Mouse (Mus musculus): ENCODE data around the gene Catsperg2.
A peak's percentile ranks its signal among the peaks of the same experiment; 100 is the strongest.
"Not testable (repeated sequence)": the region's sequence is repeated elsewhere in the genome, so short reads cannot be mapped to it uniquely, and the experiment has no call there.

The Catsperg2 gene

GRCm38 (mm10) chr7:29726860-29727259 lies at the start of gene Catsperg2:
Gene Catsperg2 (minus strand): TSS chr7:29727032.
- DNase-seq (ENCODE audit: low spot score): not testable (repeated sequence)

DNA sequence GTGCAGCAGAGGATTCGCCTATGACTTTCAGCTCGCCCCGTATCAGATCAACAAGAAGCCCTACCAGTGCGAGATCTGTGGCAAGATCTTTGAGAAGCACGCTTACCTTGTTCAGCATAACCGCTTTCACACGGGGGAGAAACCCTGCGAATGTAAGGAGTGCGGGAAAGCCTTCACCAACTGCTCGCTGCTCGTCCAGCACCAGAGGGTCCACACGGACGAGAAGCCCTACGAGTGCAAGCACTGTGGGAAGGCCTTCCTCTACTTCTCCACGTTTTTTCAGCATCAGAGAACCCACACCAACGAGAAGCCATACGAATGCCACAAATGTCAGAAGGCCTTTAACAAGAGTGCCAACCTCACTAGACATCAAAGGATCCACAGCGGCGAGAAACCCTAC lies 49.7 kb upstream of the Catsperg2 start:
- no peak for DNase-seq (ENCODE audit: low spot score)

GRCm38 (mm10) chr7:29774371-29774770 lies 47.5 kb upstream of the Catsperg2 start:
- DNase-seq (ENCODE audit: low spot score): no peak

- no peak for DNase-seq (ENCODE audit: low spot score)
Measured at GRCm38 (mm10) chr7:29773503-29773902, 46.7 kb upstream of the Catsperg2 start.

- DNase-seq (ENCODE audit: low spot score): no peak
Measured at GRCm38 (mm10) chr7:29768980-29769379, 42.1 kb upstream of the Catsperg2 start.

DNA sequence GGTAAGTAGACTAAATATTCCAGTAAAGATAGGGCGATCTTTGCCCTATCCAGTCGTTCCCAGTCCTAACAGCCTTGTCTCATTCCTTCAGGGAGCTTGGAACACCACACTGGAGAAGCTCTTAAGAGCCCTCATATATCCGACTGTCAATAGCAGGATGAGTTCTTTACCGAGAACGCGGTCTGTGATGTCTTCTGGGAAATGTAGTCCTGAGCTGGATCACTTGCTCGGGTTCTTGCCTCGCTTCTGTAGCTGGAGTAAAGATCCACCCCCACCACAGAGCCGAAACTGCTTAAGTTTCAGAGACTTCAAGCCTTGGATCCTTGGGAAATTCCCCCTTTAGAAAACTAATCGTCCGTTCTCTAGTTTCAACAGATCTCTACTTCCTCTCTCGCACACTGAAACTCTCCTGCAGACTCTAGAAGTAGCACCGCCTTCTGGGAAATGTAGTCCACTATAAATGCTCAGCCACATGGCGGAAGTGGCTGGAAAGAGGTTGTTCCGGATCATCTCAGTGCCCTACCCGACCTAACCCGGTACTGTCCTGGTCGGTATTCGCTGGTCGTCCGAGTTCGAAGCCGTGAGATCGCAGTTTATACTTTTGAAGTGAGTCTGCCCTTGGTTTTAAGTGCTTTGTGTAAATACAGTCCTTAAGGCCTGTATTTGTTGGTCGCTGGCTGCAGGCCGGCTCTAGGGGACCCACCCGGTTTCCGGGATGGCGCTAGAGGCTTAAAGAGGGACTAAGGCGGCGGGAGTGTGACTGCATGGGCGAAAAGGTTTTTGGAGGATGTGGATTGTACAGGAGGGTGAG lies 41.5 kb upstream of the Catsperg2 start, which contains the start of gene Zfp84:
Gene Zfp84, plus strand, starts transcription at position 463 of the 811 bp plus-strand sequence.
- peak; percentile 76 for DNase-seq (ENCODE audit: low spot score)

GRCm38 (mm10) chr7:29767058-29767686 lies 40.3 kb upstream of the Catsperg2 start:
- peak; percentile 45 for DNase-seq (ENCODE audit: low spot score)

DNA sequence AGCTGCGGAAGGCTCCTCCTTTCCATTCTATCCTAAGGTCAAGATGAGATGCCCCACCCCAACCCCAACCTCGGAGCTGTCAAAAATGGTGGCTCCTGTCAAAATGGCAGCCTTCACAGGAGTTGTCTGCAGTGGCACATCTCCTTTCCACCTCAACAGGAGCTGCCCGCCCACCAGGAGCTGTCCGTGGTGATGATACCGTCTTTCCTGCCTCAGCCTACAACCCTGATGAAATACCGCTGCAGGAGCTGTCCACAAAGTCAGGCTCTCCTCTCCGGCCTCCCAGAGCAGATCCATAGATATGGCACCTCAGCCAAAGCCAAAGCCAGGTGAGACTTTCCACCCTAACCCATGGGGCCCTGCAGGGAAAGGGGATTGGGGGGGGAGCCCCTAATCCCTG lies 37.9 kb upstream of the Catsperg2 start:
- DNase-seq (ENCODE audit: low spot score): no peak

DNA sequence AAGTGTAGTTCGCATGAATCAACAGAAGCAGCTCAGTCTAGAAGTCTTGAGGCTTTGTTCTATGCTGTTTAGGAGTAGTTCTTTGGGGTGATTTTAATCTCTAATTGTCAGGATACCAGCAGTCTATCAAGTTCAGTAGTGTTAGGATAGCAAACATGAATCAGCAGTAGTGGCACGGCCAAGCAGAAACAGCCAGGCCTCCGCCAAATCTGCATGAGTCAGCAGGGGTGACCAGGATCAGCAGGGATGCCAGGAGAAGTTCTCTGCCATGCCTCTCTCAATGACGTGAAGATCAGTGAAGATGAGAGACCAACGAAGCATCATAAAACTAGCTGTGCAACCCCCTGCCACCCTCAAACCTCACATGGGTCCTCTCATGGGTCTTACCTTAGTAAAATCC lies 33.6 kb upstream of the Catsperg2 start:
- DNase-seq (ENCODE audit: low spot score): no peak

DNA sequence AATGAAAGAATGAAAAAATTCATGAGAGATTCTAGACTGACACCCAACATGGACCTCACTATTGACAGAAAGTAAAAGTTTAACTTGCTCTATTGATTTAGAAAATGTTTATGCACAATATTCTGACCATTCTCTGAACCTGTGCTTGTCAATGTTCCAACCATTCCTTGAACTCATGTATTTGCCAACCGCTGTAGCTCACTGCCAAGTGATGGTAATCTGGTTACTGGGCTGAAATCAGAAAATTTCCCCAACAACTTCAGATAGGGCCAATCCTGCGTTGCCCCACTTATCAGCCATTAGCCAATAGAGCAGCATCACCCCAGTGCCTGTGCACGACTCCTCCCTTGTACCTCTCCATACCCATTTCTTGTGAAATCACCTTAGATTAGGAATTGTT lies 15.4 kb upstream of the Catsperg2 start:
- DNase-seq (ENCODE audit: low spot score): no peak

DNA sequence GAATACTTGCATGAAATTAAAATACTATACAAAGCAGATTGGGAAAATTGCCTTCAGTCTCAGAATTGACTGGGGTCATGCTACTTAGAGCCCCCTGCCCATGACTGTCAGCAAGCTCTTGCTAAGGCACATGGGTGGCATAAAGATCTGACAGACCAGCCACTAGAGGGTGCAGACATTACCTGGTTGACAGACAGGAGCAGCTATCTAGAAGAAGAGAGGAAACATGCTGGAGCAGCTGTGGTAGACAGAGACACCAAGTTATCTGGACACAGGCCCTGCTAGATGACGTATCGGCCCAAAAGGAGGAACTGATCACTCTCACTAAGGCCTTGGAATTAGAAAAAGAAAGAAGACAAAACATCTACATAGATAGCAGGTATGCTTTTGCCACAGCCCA lies 1.2 kb upstream of the Catsperg2 start:
- DNase-seq (ENCODE audit: low spot score): no peak

DNA sequence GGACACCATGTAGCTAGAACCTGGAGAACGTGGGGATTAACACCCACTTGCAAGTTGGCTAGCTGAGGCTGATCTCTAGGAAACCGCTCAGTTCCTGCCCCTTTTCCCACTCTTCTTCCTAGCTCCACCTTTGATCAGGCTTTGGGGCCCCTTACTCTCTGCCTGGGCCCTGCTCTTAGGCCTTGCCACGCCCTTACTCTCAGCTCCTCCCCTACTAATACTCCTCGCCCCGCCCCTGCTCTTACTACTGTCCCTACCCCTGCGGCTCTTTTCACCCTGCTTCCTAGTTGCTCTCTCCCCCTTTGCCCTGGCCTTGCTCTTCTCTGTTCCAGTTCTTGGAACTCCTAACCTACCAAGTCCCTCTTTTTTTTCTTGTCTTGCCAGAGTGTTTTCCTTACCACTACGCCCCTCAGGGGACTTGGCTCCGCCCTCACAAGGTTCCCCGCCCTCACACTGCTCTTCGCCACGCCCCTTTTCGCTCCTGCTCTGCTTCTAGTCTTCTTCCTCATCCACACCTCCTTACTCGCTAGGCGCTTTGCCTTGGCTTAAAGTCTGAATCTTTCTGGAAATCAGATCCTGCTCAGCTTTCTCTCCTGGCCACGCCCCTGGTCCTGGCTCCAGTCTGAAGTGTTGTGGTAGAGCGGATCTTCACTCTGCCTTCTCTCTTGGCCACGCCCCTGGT lies 1.2 kb downstream of the Catsperg2 start:
- DNase-seq (ENCODE audit: low spot score): not testable (repeated sequence)

- DNase-seq (ENCODE audit: low spot score): not testable (repeated sequence)
Measured at GRCm38 (mm10) chr7:29708891-29709290, 17.9 kb downstream of the Catsperg2 start.

- DNase-seq (ENCODE audit: low spot score): not testable (repeated sequence)
Measured at GRCm38 (mm10) chr7:29695231-29695630, 31.6 kb downstream of the Catsperg2 start.

GRCm38 (mm10) chr7:29681868-29682267 lies 45.0 kb downstream of the Catsperg2 start:
- no peak for DNase-seq (ENCODE audit: low spot score)
